Mouse (Mus musculus) brain, embryonic 14.5 days (tissue): ENCODE measurements at regions not wholly inside any gene's neighbourhood (a gene's known extent, or its start where the extent isn't known, plus 50 kb on each side); places are given as distances from the start of the nearest gene placed in this dataset.

Experiments
- DNase-seq: peaks from one replicate; pipeline ENCODE4 v3.0.0-alpha.2; 2011; ENCODE audit warnings: low read depth
- CTCF ChIP-seq: fragments of 200-500 bp; IDR thresholded peaks from 2 replicates; pipeline ENCODE4 v1.5.1; 2012; ENCODE audit warnings: inconsistent platforms, mild to moderate bottlenecking, moderate library complexity, borderline replicate concordance; ENCODE audit not compliant: insufficient read depth, insufficient read length; ENCODE audit errors: extremely low read depth
- POLR2A ChIP-seq: fragments of 200-500 bp; IDR thresholded peaks from 2 replicates; pipeline ENCODE4 v1.6.1; 2012; ENCODE audit warnings: mild to moderate bottlenecking, inconsistent platforms, borderline replicate concordance; ENCODE audit not compliant: poor library complexity, insufficient read depth, insufficient read length, severe bottlenecking; ENCODE audit errors: extremely low read depth

DNA sequence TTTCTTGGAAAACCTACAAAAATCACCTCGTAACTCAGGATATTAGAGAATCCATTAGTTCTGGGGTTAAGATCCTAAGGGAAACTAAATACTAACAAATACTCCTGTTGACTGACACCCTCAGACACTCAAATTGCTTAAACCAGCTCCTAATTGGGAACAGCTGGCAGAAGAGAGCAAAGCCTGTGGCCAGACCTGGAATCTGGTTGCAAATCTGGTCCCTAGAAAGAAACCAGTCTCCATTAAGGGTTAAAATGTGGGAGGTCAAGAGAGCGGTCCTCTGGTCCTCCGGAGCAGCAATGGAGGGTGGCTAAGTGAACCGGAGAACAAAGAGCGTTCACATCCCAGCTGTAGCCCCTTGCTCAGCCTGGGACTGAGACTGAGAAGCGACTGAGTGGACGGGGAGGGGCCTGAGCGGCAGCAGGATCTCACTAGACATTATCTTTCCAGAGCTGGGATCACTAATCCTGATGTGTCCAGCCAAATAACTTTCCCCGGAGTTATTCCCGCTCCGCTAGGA is 51.4 kb upstream of the Ptgfrn start:
- DNase-seq, result peak; percentile 42

More for the DNA sequence above, 51.4 kb upstream of the Ptgfrn start:
- TF ChIP-seq POLR2A, result no peak
- no peak for TF ChIP-seq CTCF
